Mouse (Mus musculus) layer of hippocampus, postnatal 14 days (tissue): Measurements from ENCODE around the gene Tspan7. TPM values are rescaled to one million over a fixed set of nuclear protein-coding genes. Genes with fewer than 3 reads are reported as not detected.

Source experiments
- DNase-seq, 2 experiments: peaks; one replicate each; pipeline ENCODE4 v3.0.0; 2021 to 2022; ENCODE audit warnings: low spot score in 2 of 2, mixed read lengths in 1 of 2
- long read RNA-seq, 2 experiments: library from polyadenylated mRNA; stranded (forward); transcript quantifications; one replicate each; pipeline ENCODE4 v2.0.0; 2021
- total RNA-seq, 2 experiments: library from RNA; stranded (reverse); gene quantifications; 2 replicates each; pipeline ENCODE4 v1.2.3; 2021

Tspan7 gene
- 1,000 to 10,000 TPM in 1 of 2 experiments, 100 to 1,000 TPM in 1; 973 to 1,092 TPM for total RNA-seq
- long read RNA-seq, experiment 1, transcript Tspan7-201 (8 exons, 1,733 nt) = major isoform, 848 of 1,015 reads
- long read RNA-seq, experiment 1, partial matches to known transcripts = 130 of 1,015 reads
- long read RNA-seq, experiment 1, other reads (novel, unspliced or antisense) = 37 of 1,015 reads
- long read RNA-seq, experiment 2, transcript Tspan7-201 (8 exons, 1,733 nt) = major isoform, 1,041 of 1,228 reads
- long read RNA-seq, experiment 2, partial matches to known transcripts = 164 of 1,228 reads
- long read RNA-seq, experiment 2, other reads (novel, unspliced or antisense) = 23 of 1,228 reads

DNA sequence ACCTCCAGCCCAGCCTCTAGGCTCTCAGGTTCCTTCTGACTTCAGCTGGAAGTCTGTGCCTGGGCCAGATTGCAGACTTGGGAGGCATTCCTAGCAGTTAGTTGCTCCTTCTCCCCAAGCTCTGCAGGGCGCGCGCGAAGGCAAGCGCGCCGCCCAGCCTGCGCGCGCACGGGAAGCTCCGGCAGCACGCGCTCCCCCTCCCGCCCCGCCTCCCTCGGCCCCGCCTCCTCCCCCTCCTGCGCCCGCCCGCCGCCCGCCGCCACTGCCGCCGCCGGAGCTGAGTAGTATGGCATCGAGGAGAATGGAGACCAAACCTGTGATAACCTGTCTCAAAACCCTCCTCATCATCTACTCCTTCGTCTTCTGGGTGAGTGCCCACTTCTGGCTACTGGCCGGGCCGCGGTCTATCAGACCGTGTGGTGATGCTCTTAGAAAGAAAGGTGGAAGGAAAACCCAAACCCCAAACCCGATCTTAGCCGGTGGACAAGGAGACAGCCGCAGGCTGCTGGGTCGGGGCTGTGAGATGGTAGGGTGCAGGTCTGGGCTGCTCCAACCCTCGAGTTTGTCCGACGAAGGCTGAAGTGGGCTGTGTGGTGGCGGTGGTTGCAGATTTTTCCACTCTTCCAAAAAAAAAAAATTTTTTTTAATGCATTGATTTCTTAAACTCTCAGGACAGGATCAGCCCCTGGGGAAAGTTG, at the start of gene Tspan7:
Gene Tspan7, plus strand, starts transcription at position 287 of the 698 bp plus-strand sequence.
- peak; percentile 50 to 52 for DNase-seq

GRCm38 (mm10) chrX:10449323-10449980, 35.5 kb upstream of the Tspan7 start:
- DNase-seq = peak; percentile 26 to 77

- peak; percentile 5 to 30 for DNase-seq
These were observed 34.6 kb upstream of the Tspan7 start for GRCm38 (mm10) chrX:10450143-10451060.

DNA sequence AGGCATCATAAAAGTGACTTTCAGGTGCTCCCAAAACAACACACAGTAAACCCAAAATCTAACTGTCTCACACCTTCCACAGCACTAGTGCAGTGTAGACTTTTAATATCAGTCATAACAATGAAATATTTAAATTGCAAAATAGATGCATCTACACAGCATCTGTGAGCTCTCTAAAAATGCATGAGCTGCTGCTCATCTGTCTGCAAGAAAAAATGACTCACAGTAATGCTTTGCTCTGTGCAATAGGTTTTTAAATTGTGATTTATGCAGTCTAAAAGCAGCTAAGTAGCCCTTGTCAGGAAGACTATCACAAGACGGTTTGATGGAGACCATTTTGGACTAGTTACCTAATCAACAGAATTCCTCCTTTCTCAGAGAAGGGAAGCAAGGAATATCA, 31.2 kb upstream of the Tspan7 start:
- DNase-seq = no peak

DNA sequence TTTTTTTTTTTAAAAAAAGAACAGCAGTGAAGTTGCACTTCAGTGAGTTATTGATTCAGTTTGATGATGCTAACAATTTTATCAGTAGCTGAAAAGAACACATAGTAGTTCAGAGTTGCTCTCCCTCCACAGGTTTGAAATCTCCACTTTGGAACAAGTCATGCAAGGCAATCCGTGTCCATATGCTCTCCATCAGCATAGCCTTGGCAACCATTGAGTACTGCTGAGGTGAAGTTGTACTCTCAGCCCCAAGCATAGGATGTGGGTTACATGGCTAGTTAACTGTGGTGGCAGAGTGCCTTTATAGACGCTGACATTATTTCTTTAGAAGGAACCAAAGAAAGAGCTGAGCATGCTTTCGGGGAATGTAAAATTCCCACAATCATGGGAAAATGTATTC, 27.7 kb upstream of the Tspan7 start:
- no peak for DNase-seq

DNA sequence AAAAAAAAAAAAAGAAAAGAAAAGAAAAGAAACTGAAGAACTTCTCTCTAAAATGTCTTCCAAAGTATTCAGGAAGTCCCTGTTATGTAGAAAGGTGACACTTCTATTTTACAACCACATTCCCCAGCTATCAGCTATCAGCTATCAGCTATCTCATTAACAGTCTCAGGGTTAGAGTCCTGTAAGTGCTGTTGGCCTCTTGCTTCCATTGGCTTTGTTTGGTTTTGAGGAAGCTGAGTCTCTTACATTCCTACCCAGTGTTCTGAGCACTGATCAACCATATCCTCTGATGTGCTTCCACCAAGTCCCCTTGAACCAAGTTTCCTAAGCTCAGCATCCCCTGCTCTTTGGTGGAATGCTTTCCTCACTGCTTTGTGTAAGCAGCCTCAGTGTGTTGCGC, 7.9 kb upstream of the Tspan7 start:
- DNase-seq = no peak

- peak in 1 of 2 experiments; percentile 38 for DNase-seq
These were observed 5.7 kb upstream of the Tspan7 start for GRCm38 (mm10) chrX:10479031-10479886.

- DNase-seq = no peak
These were observed 5.0 kb upstream of the Tspan7 start for GRCm38 (mm10) chrX:10479943-10480342.

- DNase-seq = peak; percentile 60 to 74
These were observed 780 bp downstream of the Tspan7 start for GRCm38 (mm10) chrX:10485664-10486211.

DNA sequence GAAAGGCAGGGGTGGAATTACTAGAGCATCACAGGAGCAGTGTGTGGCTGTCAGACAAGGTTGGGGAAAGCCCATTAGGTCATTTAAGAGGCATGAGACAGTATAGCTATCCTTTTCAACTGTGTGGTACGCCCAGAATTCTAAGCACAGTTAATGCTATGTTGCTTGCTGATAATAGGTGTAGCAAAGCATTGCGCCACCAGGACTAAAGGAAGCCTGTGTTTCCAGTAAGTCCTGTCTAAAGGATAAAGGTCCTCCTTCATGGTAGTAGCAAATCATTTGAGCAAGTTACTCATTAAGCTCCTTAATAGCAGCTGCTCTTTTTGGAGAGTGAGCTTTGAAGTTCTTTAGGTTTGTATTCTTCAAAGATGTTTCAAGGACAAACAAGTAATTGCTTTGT, 13.6 kb downstream of the Tspan7 start:
- DNase-seq = no peak

DNA sequence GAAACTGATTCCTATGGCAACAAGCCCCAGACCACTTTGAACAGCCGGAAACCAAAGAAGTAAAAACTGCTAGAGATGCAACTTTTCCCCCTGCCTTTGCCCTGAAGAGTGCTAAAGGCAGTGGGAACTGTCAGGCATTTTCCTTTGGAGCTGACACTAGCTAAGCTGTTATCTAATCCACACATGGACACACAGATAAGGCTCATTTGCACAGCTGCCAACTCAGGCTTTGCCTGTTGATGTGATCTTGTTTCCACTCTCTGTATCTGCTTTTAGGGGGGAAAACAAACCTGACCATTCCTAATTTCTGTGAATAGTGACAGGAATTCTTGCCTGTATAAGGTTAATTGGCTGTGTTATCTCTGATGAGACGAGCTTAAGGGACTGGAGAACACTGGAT, 17.7 kb downstream of the Tspan7 start:
- no peak for DNase-seq

DNA sequence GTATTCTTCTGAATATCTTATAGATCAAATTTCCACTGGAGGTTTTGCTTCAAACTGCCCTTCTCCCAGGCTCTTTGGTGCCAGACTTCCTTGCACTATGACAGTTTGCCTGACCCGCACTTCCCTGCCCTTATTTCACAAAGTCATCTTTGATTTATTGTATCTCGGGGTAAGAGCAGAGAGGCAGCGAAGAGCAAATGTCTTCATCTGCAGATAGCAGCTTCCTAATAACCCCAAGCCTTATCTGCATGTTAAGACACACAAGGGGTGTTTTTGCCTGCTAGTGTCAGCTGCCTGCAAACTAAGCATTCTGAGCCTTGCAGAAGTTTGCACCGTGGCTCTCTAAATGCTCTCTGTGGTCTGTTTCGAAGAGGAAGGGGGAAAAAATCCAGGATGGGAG, 29.5 kb downstream of the Tspan7 start:
- no peak for DNase-seq

- DNase-seq = no peak
These were observed 30.0 kb downstream of the Tspan7 start for GRCm38 (mm10) chrX:10514971-10515370.

DNA sequence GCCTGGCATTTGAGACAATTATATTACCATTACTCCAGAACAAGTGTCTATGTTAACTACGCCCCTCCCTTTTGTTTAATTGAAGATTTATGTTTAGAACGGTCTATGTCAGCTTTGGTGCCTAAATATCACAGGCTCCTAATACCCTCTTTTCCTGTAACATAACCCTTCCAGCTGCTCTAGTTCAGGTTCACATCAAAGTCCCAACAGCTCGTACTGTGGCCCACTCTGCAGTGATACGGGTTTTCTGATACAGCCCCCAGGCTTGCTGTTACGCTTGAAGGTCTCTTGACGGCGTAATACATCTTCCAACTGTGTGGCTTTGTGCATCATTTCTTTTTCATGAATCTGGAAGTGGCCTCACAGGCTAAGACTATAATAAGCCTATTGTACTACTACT, 31.5 kb downstream of the Tspan7 start:
- DNase-seq = no peak

- DNase-seq = no peak
These were observed 32.0 kb downstream of the Tspan7 start for GRCm38 (mm10) chrX:10516925-10517324.

DNA sequence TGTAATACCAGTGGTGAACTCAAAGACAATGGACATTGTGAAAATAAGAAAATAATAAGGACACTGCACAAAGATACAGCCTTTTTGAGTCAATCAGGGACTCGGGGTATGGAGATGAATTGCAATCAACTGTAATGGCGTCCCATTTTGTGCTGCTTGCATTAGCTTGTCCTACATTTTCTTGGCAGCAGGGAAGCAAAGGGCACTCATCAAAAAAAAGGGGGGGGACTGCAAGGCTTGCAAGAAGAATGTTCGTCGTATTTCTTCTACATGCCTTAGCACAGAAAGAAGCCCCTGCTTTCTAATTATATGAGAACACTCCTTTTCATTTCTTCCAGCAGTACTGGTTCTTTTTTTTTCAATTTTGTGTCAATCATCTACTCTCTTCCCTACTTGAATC, 32.8 kb downstream of the Tspan7 start:
- no peak for DNase-seq

- no peak for DNase-seq
These were observed 33.6 kb downstream of the Tspan7 start for GRCm38 (mm10) chrX:10518510-10518909.

DNA sequence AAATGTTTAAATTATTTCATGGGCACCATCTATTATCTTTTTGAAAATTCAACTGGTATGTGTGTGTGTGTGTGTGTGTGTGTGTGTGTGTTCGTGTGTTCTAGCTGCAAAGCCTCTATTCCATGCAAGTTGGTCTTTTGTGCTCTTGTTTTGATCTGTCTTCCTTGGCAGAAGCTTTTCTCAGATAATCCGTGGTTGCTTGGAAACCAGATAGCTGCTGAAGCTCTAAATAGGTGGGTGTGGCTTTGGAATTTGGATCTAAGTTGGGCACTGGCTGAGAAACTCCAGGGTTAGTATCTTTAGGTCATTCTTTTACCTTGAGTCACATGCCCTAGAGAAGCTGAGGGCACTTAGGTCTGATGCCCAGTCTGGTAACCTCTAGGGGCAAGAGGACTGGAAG, 50.5 kb downstream of the Tspan7 start:
- no peak for DNase-seq

DNA sequence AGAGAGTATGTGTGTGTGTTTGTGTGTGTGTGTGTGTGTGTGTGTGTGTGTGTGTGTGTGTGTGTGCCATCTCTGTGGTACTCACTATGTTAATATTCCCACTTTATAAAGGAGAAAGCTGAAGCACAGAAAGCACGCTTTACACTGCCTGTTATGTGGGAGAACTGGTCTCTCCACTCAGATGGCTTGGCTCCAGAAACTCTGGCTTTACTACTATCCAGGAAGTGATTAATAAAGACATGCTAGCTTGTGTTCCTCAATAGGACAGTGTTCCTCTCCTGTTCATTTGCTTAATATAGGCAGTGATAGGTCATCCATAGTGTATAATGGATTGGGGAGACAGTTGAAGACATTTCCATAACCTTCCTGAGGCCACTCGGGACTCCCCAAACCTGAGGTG, 54.1 kb downstream of the Tspan7 start:
- no peak for DNase-seq
